Mouse (Mus musculus): ENCODE data around the gene Cers6. TPM values are rescaled to one million over a fixed set of nuclear protein-coding genes. Genes with fewer than 3 reads are reported as not detected.

Cers6 gene
- total and polyA plus RNA-seq, 2 experiments: 3.9 to 16.0 TPM

GRCm38 (mm10) chr2:69019821-69020489 lies 158.7 kb downstream of the Cers6 start:
- H3K27ac ChIP-seq (replicated peaks; ENCODE audit: insufficient read depth, low read depth, low read length): no peak overlapping the region
- TF ChIP-seq CTCF (IDR thresholded peaks at IDR 0.05; ENCODE audit: low read depth, low read length) (no peak), POLR2A (IDR thresholded peaks at IDR 0.05; ENCODE audit: extremely low read depth, insufficient read depth, low read length) (no peak)
- no peaks in the 10 kb centered on the region for H3K4me1 ChIP-seq (ENCODE audit: control insufficient read depth, insufficient read depth, low read length)
- 88% methylated on average over 6 of the region's 6 CpGs for WGBS
- no peak overlapping the region for H3K9ac ChIP-seq (ENCODE audit: low read depth, low read length)
- H3K36me3 ChIP-seq (ENCODE audit: control insufficient read depth, insufficient read depth, low read length): no peaks in the 10 kb centered on the region
- DNase-seq (ENCODE audit: extremely low read depth, low read depth, low spot score): no peak
- H3K4me3 ChIP-seq (ENCODE audit: insufficient read depth, low read depth, low read length): no peak overlapping the region
- no peaks in the 10 kb centered on the region; the same call in 1 of the 2 replicates for H3K79me2 ChIP-seq (ENCODE audit: control insufficient read depth, insufficient read depth, low read length)
- no peaks in the 10 kb centered on the region for H3K27me3 ChIP-seq (ENCODE audit: control insufficient read depth, insufficient read depth, low read length)

GRCm38 (mm10) chr2:69020636-69021310 lies 159.5 kb downstream of the Cers6 start:
- Histone ChIP-seq H3K36me3 (ENCODE audit: control insufficient read depth, insufficient read depth, low read length) (no peaks in the 10 kb centered on the region), H3K9ac (ENCODE audit: low read depth, low read length) (no peak overlapping the region), H3K4me1 (ENCODE audit: control insufficient read depth, insufficient read depth, low read length) (no peaks in the 10 kb centered on the region), H3K79me2 (ENCODE audit: control insufficient read depth, insufficient read depth, low read length) (no peaks in the 10 kb centered on the region; the same call in 1 of the 2 replicates), H3K4me3 (ENCODE audit: insufficient read depth, low read depth, low read length) (no peak overlapping the region), H3K27me3 (ENCODE audit: control insufficient read depth, insufficient read depth, low read length) (no peaks in the 10 kb centered on the region), H3K27ac (replicated peaks; ENCODE audit: insufficient read depth, low read depth, low read length) (no peak overlapping the region)
- 93% methylated on average over 4 of the region's 4 CpGs for WGBS
- no peak for TF ChIP-seq POLR2A (IDR thresholded peaks at IDR 0.05; ENCODE audit: extremely low read depth, insufficient read depth, low read length)
- TF ChIP-seq CTCF (IDR thresholded peaks at IDR 0.05; ENCODE audit: low read depth, low read length): no peak
- no peak for DNase-seq (ENCODE audit: extremely low read depth, low read depth, low spot score)

GRCm38 (mm10) chr2:69021516-69021915 lies 160.3 kb downstream of the Cers6 start:
- TF ChIP-seq CTCF (IDR thresholded peaks at IDR 0.05; ENCODE audit: low read depth, low read length) (no peak), POLR2A (IDR thresholded peaks at IDR 0.05; ENCODE audit: extremely low read depth, insufficient read depth, low read length) (no peak)
- 84% methylated on average over 4 of the region's 4 CpGs for WGBS
- Histone ChIP-seq H3K4me1 (ENCODE audit: control insufficient read depth, insufficient read depth, low read length) (no peaks in the 10 kb centered on the region), H3K79me2 (ENCODE audit: control insufficient read depth, insufficient read depth, low read length) (no peaks in the 10 kb centered on the region; the same call in 1 of the 2 replicates), H3K9ac (ENCODE audit: low read depth, low read length) (no peak overlapping the region), H3K27ac (replicated peaks; ENCODE audit: insufficient read depth, low read depth, low read length) (no peak overlapping the region), H3K36me3 (ENCODE audit: control insufficient read depth, insufficient read depth, low read length) (no peaks in the 10 kb centered on the region), H3K4me3 (ENCODE audit: insufficient read depth, low read depth, low read length) (no peak overlapping the region), H3K27me3 (ENCODE audit: control insufficient read depth, insufficient read depth, low read length) (no peaks in the 10 kb centered on the region)
- no peak for DNase-seq (ENCODE audit: extremely low read depth, low read depth, low spot score)

GRCm38 (mm10) chr2:69024856-69025255 lies 163.6 kb downstream of the Cers6 start:
- H3K27me3 ChIP-seq (ENCODE audit: control insufficient read depth, insufficient read depth, low read length): no peaks in the 10 kb centered on the region
- H3K4me3 ChIP-seq (ENCODE audit: insufficient read depth, low read depth, low read length): no peak overlapping the region
- TF ChIP-seq POLR2A (IDR thresholded peaks at IDR 0.05; ENCODE audit: extremely low read depth, insufficient read depth, low read length): no peak
- no peak for TF ChIP-seq CTCF (IDR thresholded peaks at IDR 0.05; ENCODE audit: low read depth, low read length)
- H3K9ac ChIP-seq (ENCODE audit: low read depth, low read length): no peak overlapping the region
- H3K27ac ChIP-seq (replicated peaks; ENCODE audit: insufficient read depth, low read depth, low read length): no peak overlapping the region
- H3K79me2 ChIP-seq (ENCODE audit: control insufficient read depth, insufficient read depth, low read length): peaks cover 3% of the 10 kb centered on the region; the same call in 1 of the 2 replicates
- no peaks in the 10 kb centered on the region for H3K4me1 ChIP-seq (ENCODE audit: control insufficient read depth, insufficient read depth, low read length)
- no peaks in the 10 kb centered on the region for H3K36me3 ChIP-seq (ENCODE audit: control insufficient read depth, insufficient read depth, low read length)
- 91% methylated on average over 2 of the region's 2 CpGs for WGBS
- no peak for DNase-seq (ENCODE audit: extremely low read depth, low read depth, low spot score)

GRCm38 (mm10) chr2:69032562-69032961 lies 171.3 kb downstream of the Cers6 start:
- peaks cover 5% of the 10 kb centered on the region; the same call in 1 of the 2 replicates for H3K79me2 ChIP-seq (ENCODE audit: control insufficient read depth, insufficient read depth, low read length)
- H3K36me3 ChIP-seq (ENCODE audit: control insufficient read depth, insufficient read depth, low read length): no peaks in the 10 kb centered on the region
- no peak overlapping the region for H3K4me3 ChIP-seq (ENCODE audit: insufficient read depth, low read depth, low read length)
- DNase-seq (ENCODE audit: extremely low read depth, low read depth, low spot score): no peak
- H3K27me3 ChIP-seq (ENCODE audit: control insufficient read depth, insufficient read depth, low read length): no peaks in the 10 kb centered on the region
- H3K9ac ChIP-seq (ENCODE audit: low read depth, low read length): no peak overlapping the region
- H3K27ac ChIP-seq (replicated peaks; ENCODE audit: insufficient read depth, low read depth, low read length): no peak overlapping the region
- TF ChIP-seq POLR2A (IDR thresholded peaks at IDR 0.05; ENCODE audit: extremely low read depth, insufficient read depth, low read length): no peak
- no peak for TF ChIP-seq CTCF (IDR thresholded peaks at IDR 0.05; ENCODE audit: low read depth, low read length)
- 60% methylated on average over 2 of the region's 2 CpGs for WGBS
- H3K4me1 ChIP-seq (ENCODE audit: control insufficient read depth, insufficient read depth, low read length): no peaks in the 10 kb centered on the region

GRCm38 (mm10) chr2:69035457-69035856 lies 174.2 kb downstream of the Cers6 start:
- no peaks in the 10 kb centered on the region for H3K36me3 ChIP-seq (ENCODE audit: control insufficient read depth, insufficient read depth, low read length)
- H3K27me3 ChIP-seq (ENCODE audit: control insufficient read depth, insufficient read depth, low read length): no peaks in the 10 kb centered on the region
- 66% methylated on average over 4 of the region's 4 CpGs for WGBS
- TF ChIP-seq POLR2A (IDR thresholded peaks at IDR 0.05; ENCODE audit: extremely low read depth, insufficient read depth, low read length): no peak
- no peak overlapping the region for H3K27ac ChIP-seq (replicated peaks; ENCODE audit: insufficient read depth, low read depth, low read length)
- DNase-seq (ENCODE audit: extremely low read depth, low read depth, low spot score): no peak
- H3K9ac ChIP-seq (ENCODE audit: low read depth, low read length): no peak overlapping the region
- no peaks in the 10 kb centered on the region for H3K4me1 ChIP-seq (ENCODE audit: control insufficient read depth, insufficient read depth, low read length)
- no peak overlapping the region for H3K4me3 ChIP-seq (ENCODE audit: insufficient read depth, low read depth, low read length)
- peaks cover 5% of the 10 kb centered on the region; the same call in 1 of the 2 replicates for H3K79me2 ChIP-seq (ENCODE audit: control insufficient read depth, insufficient read depth, low read length)

Measured in liver, adult 2 months (tissue).